Mouse (Mus musculus) frontal cortex, postnatal 36 days (tissue): ENCODE measurements at regions not wholly inside any gene's neighbourhood (a gene's known extent, or its start where the extent isn't known, plus 50 kb on each side); places are given as distances from the start of the nearest gene placed in this dataset.
A peak's percentile ranks its signal among the peaks of the same experiment; 100 is the strongest.
"Not testable (repeated sequence)": the region's sequence is repeated elsewhere in the genome, so short reads cannot be mapped to it uniquely, and the experiment has no call there.

Experiments used
- DNase-seq, 2 experiments: peaks; one replicate each; pipeline ENCODE4 v3.0.0; 2022; ENCODE audit warnings: low spot score in 2 of 2

DNA sequence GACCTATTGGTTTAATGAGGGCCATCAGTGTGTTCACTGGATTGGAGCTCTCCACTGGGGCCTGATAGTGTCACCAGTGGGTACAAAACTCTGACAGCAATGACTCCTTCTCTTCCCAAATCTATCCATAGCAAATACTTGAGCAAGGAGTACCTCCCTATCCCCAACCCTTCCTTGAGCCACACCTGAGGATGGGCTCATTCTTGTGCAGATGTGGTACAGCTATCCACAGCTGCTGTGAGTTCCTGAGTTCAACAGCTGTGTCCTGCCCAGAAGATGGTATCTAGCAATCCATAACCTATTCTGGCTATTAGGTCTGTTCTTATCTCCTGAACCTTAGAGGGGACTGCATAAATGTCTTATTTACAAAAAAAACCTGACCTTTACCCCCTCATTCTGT, 148.7 kb upstream of the Cwc22 start:
- DNase-seq = no peak

DNA sequence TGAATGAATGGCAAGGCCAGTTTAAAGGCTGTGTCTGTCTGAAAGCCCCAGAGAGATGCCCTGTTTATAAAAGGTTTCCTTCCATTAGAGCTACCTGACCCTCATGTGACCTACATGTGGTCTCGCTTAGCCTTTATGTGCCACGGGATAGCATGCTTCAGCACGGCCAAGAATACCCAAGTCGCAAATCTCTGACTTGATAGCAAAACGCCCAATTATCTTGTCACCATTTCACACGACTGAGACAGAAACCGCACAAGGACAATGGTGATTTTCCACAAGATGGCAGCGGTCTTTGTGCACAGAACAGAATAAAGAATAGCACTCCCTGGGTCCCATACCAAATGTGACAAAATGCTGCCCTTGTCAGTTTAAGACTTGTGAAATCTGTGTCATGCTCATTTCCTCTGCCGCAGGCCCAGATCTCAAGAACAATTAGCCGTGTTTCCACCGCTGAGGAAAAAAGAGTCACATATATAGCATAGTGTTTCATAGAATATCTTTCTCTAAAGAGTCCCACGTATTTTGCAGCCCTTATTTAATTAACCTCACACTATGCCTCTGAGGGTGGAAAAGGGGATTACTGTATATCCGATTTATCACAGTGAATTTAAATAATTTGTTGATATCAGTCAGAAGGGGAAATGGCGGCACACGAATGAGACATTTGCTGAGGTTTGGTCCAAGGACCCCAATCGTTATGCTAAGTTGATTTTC, 118.3 kb upstream of the Cwc22 start:
- DNase-seq = no peak

DNA sequence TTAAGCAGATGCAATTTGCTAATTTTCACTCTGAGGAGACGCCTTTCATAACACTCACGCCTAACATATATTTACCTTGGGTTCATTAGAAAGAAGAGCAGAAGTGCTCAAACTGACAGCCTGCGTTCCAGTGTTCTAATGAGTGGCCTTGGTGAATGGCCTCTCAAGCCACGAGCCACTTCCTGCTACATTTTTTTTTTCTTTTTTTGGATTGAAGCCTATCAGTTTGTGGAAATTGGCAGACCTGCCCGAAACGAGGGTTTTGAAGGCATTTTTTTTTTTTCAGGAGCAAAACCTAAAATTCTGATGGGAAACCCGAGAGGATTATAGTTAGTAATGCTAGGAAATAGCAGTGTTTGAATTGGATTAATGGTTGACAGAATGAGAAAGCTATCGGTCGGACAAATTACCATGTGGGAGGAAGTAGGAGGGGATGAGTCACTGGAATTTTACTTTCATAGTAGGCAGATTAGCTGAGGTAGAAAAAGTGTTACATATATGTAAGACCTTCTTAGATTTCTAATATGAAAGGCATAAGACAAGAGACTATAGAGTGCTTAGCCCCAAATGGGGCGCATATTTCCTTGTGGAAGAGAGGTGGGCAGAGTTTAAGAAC, 113.7 kb upstream of the Cwc22 start:
- no peak for DNase-seq

DNA sequence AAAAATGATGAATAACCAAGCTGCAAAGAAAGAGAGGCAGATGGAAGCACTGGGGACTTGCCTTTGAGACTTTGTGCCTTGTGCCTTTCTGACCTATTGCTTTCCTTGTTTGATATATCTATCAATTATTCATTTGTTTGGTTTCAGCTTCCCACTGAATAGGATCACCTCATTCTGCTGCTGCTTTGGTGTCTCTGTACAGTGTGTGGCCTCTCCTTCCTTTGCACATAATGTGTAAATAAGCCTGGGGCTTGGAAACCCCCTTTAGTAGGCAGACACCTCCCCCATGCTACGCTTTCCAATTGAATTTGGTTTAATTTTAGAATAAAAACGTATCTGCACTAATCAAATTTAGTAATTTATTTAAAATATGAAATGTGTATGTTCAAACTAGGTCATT, 112.8 kb upstream of the Cwc22 start:
- DNase-seq = no peak

DNA sequence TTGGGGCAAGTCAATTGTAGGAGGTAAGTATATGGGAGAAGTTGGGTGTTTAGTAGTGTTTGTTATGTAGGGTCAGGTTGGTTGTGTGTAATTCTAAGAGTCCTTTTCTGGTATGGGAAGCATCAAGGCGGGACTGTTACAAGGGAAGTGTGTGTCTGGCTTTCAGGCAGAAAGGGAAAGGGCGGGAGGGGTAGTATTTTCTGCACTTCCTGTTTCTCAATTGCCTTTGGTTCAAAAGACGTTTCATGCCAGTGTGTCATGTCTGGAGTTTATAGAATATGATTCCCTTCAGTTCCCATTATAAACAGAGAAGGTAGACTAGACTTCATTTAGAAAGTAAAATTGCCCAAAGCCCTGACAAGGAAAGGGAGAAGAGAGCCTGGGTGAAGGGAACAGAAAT, 107.7 kb upstream of the Cwc22 start:
- DNase-seq = no peak

DNA sequence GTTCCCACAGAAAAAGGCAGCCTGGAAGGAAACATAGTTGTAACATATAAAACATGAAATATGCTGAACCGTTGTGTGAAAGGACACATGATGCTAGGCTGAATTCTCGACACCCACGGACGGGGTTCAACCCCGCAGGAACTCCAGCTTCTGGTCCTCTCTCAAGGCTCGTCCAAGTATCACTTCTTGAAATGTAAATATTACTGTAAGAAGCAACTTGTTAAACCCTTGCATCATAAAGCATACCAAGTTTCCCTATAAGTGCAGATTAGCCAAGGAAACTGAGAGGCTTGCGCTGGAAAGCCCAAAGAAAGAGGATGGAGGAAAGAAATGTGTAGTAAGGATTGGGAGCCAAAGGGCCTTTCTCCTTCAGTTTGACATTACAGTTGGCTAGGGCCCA, 104.4 kb upstream of the Cwc22 start:
- DNase-seq = no peak

DNA sequence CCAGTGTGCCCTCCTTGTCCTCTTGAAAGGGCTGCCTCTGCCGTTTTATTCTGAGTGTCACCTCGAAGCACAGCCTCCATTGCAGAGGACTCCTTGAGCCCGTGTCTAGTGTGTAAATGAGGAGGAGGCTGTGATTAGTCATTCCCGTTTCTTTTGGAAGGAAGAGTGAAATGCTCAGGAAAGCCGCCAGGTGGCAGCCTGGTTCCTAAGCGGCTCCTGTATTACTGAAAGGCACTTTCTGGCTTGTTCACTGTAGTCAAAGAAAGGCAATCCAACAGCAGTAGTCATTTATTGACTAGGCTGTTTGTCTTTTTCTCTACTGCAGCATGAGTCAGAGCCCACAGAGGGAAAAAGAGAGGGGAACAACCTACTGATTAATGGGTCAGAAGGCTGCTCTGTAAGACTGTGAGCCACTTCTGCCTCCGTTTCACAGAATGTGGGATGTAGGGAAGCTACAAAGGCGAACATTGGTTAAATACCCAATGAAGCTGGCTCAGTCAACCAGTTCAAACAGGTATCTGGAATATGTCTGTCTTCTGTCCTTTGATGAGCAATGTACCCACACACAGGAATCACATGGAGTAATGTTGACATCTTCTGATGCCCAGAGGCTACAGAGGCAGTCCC, 103.2 kb upstream of the Cwc22 start:
- peak; percentile 87 to 95 for DNase-seq

DNA sequence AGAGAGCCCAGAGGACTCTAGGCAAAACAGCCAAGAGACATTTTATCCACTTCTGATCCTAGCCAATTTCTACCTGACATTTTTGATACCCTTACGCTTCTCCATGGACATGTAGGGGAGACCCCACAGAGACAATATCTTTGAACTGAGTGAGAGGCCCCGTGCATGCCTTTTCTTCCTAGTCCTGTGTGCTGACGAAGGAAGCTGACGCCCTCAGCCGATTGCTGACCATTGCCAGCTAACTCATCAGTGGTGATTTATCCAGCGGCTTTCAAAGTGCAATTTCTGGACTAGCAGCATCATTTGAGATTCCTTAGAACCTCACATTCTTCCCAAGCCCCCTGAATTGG, 102.5 kb upstream of the Cwc22 start:
- no peak for DNase-seq

DNA sequence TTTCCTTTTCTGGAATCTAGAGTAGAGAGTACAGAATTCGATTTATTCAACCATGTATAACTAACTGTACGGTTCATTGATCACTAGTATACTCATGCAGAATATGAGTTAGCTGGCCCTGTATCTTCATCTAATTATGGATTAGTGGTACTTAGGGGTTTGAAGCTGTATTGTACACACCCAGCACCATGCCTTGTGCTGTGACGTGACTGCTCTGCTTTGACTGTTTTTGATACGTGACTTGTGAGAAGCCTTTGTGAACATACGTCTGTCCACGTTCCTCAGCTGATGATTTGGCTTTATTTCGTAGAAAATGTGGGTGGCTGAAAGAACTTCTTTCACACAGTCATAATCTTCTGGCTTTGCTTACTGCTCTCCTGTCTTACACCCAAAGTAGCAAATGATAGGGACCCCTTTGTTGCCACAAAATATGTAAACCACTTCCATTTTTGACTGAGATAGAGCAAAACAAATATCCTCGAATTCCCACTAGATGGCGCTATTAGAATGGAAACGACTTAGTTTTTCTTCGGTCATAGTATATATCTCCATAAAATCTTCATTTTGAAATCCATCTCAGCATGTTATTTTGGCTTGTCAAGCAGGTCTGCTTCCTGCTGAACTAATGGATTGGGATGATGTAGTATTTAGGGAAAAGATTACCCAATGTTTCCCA, 102.0 kb upstream of the Cwc22 start:
- DNase-seq = peak; percentile 11 to 37

DNA sequence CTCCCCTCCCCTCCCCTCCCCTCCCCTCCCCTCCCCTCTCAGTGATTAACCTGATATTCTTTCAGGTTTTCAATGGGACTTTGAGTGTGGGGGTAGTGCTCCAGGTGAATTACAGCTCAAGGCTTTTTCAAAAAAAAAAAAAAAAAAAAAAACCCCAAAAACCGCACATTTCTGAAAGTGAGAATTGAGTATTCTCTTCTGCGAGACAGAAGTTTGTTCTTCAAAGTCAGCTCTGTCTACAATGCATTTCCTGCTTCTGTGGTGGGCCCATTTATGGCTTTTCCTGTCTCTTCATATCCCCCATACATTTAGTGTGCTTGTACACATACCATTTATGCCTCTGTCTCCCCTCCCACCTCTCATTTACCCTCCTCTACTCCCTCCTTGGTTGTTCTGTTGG, 81.1 kb upstream of the Cwc22 start:
- no peak for DNase-seq

DNA sequence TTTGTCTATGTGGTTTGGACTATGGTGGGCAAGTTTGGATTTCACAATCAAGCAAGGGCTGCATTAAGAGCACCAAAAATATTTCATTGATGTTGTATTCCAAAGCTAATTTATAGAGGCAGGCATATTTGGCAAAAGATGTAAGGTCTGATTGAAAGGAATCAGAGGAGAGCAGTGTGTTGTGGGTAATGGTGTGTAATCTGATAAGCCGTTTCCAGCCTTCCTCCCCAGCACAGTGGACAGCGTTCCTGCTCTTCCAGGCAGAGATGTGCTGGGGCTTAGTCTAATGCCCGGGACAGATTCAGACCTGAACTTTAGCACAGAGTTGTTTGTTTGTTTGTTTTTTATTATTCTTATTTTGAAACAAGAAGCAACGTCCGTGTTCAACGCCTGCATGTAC, 80.6 kb upstream of the Cwc22 start:
- no peak for DNase-seq

DNA sequence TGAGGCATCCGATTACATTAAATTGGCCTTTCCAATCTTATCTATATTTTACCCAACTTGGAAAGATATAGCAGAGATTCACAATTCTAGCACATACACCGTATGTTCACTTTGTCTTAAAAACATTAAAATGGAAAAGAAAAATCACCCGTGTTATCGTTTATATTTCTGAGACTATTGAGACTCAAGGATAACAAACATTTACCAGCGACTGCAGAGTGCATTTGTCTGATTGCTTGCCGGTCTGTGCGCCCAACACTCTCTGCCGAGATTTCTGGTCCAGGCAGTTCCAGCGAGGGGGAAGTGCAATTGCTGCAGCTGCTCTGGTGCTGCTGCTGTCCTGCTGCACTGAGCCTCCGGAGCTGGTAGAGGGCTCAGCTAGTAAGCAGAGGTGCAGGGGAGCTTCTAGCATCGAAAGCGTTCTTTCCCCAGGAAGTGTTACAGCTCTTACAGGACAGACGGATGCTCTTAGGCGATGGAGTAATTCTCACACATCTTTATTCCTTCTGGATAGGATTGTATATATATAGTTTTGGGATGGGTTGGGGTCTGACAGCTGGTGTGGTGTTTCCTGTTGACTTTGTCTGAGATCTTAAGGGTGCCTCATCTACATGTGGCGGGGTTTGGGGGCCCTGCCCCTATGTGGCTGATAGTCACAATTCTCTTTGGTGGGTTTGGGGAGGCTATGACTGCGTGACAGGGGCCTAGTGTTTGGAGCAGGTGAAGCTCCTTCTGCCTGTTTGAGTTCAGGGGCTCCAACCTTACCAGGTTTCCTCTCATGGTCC, 79.7 kb upstream of the Cwc22 start:
- no peak for DNase-seq

DNA sequence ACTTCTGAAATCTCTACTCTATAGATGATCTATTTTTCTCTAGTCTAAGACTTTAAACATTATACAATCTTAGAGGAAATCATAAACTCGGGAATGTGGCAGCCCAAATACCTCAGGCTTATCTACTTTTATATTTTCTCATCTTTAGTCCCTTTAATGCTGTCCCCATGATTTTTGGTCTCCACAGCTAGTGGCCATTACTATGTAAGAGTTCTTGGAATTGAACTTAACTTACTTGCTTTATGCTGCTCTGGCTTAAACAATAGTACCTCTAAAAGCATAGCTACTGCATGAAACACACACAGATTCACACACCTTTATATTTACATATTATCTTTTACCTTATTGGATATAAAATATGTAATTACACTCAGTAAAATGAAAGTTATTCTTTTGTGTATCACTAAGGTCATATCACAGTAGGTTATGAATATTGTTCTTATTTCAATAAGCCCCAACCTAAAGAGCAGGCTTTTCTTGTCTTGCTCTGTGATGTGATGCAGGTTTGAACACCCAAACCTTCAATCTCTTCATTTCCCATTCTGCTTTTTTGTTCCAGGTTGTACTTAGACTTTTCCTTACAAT, 78.9 kb upstream of the Cwc22 start:
- no peak for DNase-seq

DNA sequence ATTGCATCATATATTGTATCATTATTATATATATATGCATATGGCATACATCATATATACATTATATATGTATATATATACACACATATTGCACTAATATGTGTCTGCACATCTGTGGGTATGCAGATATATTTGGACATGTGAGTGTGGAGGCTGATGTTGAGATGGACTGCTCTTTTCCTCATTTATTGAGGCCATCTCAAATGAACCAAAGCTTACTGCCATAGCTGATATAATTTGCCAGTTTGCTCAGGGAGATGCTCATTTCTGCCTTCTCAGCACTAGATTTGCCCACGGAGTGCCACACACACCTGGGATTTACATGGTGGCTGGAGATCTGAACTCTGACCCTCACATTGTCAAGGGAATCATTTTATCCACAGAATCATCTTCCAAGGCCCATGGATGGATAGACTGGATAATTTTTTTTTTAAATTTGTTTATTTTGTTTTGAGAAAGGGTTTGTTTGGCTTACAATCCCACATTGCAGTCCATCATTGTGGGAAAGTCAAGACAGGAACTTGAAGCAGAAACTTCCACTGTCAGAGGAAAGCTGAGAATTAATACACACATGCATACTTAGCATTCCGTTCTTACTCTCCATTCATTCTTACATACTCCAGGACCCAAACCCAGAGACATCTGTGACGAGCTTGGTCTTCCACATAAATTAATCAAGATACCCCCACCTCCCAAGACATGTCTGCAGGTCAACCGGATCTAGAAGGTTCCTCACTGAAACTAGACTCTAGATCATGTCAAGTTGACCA, 77.9 kb upstream of the Cwc22 start:
- DNase-seq = no peak

DNA sequence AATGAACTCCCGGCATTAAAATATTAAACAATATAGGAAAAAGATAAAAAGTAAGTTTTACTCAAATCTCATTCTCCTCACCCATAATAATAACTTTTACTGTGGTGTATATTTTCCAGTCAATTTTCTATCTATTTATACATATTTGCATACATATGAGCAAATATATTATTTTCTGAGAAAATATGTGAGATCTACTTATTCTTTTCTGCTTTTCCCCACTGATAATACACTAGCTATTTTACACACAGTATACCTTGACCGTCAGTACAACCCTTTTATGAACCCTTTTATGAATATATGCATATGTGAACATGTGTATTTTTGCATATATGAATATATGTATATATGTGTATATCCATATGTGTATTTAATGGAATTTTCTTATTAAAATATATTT, 77.2 kb upstream of the Cwc22 start:
- DNase-seq = no peak

DNA sequence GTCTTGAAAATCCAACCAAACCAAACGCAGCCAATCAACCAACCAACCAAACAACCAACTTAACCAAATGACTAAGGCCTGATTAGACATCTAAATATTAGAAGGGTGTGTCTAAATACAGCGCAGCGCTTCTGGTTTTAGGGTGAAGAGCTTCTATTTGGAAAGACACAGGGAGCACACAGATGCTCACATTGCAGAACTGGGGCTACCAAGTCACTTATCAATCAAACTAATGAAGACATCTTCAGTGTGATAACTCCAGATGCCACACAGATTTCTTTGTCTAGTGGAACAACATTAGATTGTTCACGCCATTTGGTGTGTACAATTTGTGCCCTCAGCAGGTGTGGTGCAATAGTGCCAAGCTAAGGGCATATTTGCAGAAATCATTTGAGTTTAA, 76.6 kb upstream of the Cwc22 start:
- DNase-seq = no peak

DNA sequence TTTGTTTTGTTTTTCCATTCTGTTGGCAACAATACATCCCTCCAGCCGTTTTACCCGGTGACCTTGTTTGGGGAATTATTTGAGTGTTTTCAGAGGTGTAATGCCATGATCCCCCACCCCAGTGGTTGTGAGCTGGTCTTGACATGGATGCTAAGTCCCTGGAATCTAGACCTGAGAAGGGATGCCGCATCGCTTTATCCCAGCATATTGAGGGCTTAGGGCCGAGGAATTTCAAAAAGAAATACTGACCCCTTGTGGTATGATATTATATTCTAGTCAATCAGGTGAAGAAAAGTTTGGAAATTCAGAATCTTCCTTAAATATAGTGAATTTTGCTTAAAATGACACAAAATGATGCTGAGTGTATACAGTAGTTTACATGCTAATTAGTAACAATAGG, 75.7 kb upstream of the Cwc22 start:
- DNase-seq = peak in 1 of 2 experiments; percentile 6

DNA sequence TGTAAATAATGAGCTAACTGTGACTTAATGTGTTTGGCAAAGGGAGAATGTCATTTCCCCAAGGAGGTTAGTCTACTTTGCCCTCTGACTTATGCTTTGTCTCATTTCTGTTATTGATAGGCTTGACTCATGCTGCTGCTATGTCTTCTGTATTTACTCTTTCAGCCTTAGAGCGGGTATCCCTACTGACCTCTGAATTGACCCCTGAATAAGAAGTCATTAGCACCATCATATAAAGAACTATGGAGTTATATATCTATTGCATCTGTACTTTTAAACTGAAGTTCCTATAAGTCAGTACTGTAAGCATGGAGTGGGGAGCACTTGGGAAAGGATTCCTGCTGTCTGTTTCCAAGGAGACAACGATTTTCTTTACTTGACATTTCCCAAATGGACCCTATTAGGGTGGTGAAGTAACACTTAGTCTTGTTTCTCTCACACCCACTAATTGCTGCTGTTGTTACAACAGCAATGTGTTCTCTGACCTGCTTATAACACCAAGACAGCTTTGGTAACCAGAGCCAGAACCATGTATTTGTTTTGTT, 75.3 kb upstream of the Cwc22 start:
- no peak for DNase-seq

DNA sequence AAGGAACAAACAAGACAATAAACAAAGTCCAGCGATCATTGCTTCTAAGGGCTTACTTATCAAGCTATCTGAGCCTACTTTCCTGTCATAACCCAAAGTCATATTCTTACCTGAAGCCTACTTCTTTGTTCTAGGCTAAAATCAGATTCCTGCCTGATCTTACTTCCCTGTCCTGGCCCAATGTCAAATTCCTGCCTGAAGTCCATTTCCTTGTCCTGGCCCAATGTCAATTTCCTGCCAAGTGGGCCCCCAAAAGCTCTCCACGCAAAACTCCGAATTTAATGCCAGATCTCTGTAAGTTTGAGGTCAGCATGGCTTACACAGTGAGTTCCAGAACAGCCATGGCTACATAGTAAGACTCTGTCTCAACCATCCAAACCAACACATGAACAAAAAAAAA, 74.3 kb upstream of the Cwc22 start:
- no peak for DNase-seq

DNA sequence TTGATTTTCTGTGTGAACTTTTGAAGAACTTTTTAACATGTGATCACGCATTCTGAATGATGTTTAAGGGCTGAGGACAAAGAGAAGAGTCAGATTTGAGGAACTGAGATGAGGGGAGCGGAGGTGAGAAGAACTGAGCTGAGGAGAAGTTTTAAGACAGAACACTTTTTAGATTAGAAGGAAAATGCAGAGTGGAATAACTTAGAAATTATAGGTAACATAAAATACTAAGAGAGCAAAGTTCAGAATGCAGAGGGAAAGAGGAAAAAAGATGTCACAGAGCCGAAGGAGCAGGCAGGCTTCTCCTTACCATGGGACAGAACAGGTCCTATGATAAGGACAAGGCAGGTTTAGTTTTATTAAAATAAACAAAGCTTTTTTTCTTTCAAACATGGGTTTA, 73.7 kb upstream of the Cwc22 start:
- no peak for DNase-seq

DNA sequence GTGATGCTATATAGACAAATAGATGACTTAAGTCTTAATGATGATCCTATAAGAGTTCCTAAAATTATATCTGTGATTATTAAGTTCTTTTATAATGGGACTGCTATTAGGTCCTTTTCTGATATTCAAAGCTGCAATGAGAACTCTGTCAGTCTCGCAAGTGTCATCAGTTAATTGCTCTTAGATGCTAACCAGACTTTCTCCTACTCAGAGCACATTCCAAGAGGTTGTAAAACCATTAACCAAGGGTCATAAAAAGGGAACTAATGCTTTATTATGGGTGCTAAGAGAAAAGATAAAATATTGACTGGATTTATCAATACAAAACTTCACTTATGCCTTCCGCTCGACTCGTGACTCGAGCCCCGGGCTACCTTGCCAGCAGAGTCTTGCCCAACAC, 66.3 kb upstream of the Cwc22 start:
- DNase-seq = not testable (repeated sequence)
